Mouse (Mus musculus) heart, postnatal 14 days (tissue): ENCODE results near the gene Spock1. TPM values are rescaled to one million over a fixed set of nuclear protein-coding genes. Genes with fewer than 3 reads are reported as not detected.
"Not testable (repeated sequence)": the region's sequence is repeated elsewhere in the genome, so short reads cannot be mapped to it uniquely, and the experiment has no call there.

Experiments used
- DNase-seq, 2 experiments: peaks; one replicate each; pipeline ENCODE4 v3.0.0; 2021 to 2022
- intact Hi-C: fragments of 180-260 bp; cut with DNase I; formaldehyde crosslinking; loops from one replicate; pipeline ENCODE4 v1.15.1; 2025
- total RNA-seq, 2 experiments: library from RNA; stranded (reverse); gene quantifications; 2 replicates each; pipeline ENCODE4 v1.2.3; 2021

Gene Spock1
- total RNA-seq, 2 experiments from 2014 or later: 0.15 to 0.45 TPM

GRCm38 (mm10) chr13:57626434-57626833 lies 281.7 kb downstream of the Spock1 start:
- DNase-seq: no peak
- intact Hi-C loops: no loop called here

GRCm38 (mm10) chr13:57623909-57624481 lies 284.1 kb downstream of the Spock1 start:
- intact Hi-C loops: no loop called here
- DNase-seq: no peak

- no peak for DNase-seq
- intact Hi-C loops: no loop called here
Measured at GRCm38 (mm10) chr13:57619079-57619768, 288.9 kb downstream of the Spock1 start.

- DNase-seq: no peak
- intact Hi-C loops: no loop called here
Measured at GRCm38 (mm10) chr13:57611326-57612171, 296.6 kb downstream of the Spock1 start.

GRCm38 (mm10) chr13:57609946-57610345 lies 298.2 kb downstream of the Spock1 start:
- intact Hi-C loops: no loop called here
- no peak for DNase-seq

GRCm38 (mm10) chr13:57604437-57604836 lies 303.7 kb downstream of the Spock1 start:
- no peak for DNase-seq
- intact Hi-C loops: no loop called here

- intact Hi-C loops: no loop called here
- no peak for DNase-seq
Measured at GRCm38 (mm10) chr13:57603226-57603625, 304.9 kb downstream of the Spock1 start.

GRCm38 (mm10) chr13:57595761-57596051 lies 312.4 kb downstream of the Spock1 start:
- no peak for DNase-seq
- intact Hi-C loops: no loop called here

GRCm38 (mm10) chr13:57595032-57595760 lies 312.9 kb downstream of the Spock1 start:
- DNase-seq: no peak
- intact Hi-C loops: no loop called here

- intact Hi-C loops, DNase-seq: not testable (repeated sequence)
Measured at GRCm38 (mm10) chr13:57589338-57589914, 318.7 kb downstream of the Spock1 start.

GRCm38 (mm10) chr13:57588558-57589273 lies 319.4 kb downstream of the Spock1 start:
- no peak for DNase-seq

GRCm38 (mm10) chr13:57585131-57585530 lies 323.0 kb downstream of the Spock1 start:
- peak in 1 of 2 experiments; percentile 7 for DNase-seq
- intact Hi-C loops: no loop called here

More at GRCm38 (mm10) chr13:57588558-57589273, 319.4 kb downstream of the Spock1 start:
- intact Hi-C loops: no loop called here

- DNase-seq: no peak
- intact Hi-C loops: no loop called here
Measured at GRCm38 (mm10) chr13:57582314-57582976, 325.7 kb downstream of the Spock1 start.

GRCm38 (mm10) chr13:57577541-57578244 lies 330.4 kb downstream of the Spock1 start:
- intact Hi-C loops: no loop called here
- DNase-seq: no peak

GRCm38 (mm10) chr13:57573501-57573900 lies 334.6 kb downstream of the Spock1 start:
- intact Hi-C loops: no loop called here
- no peak for DNase-seq

GRCm38 (mm10) chr13:57568404-57568803 lies 339.7 kb downstream of the Spock1 start:
- intact Hi-C loops: no loop called here

GRCm38 (mm10) chr13:57555186-57555585 lies 352.9 kb downstream of the Spock1 start:
- intact Hi-C loops: no loop called here
- no peak for DNase-seq

More at GRCm38 (mm10) chr13:57568404-57568803, 339.7 kb downstream of the Spock1 start:
- no peak for DNase-seq

- intact Hi-C loops: no loop called here
- DNase-seq: peak in 1 of 2 experiments; percentile 24
Measured at GRCm38 (mm10) chr13:57549743-57550142, 358.4 kb downstream of the Spock1 start.
